8 mouse cellular contexts compared by ENCODE assay signal in genomic region chrX:87238191-87238590, GRCm38 (mm10).
DNase-seq lines count a peak whose midpoint lies in the region; ATAC-seq and TF ChIP-seq lines count a peak whose summit lies in the region.
"Not testable (repeated sequence)": the region's sequence is repeated elsewhere in the genome, so short reads cannot be mapped to it uniquely, and the experiment has no call there.

No protein-coding gene starts in this region.

- not testable (repeated sequence) for H3K36me3 ChIP-seq in embryonic facial prominence, embryonic 10.5 days (replicated peaks); heart, adult 2 months (ENCODE audit: control insufficient read depth, insufficient read depth, low read length); limb, embryonic 14.5 days (ENCODE audit: control insufficient read depth, insufficient read depth, low read length); splenic B cell, adult 2 months (ENCODE audit: control insufficient read depth, insufficient read depth, low read length, poor library complexity, severe bottlenecking)

- peak; percentile 77; the same call in 1 of the 2 replicates for ATAC-seq in limb, embryonic 14.5 days (ENCODE audit: low FRiP score, low read depth)

- not testable (repeated sequence) for H3K4me2 ChIP-seq in limb, embryonic 14.5 days (replicated peaks; ENCODE audit: low read depth, low read length, severe bottlenecking)

- not testable (repeated sequence) for TF ChIP-seq POLR2A in heart, adult 2 months (IDR thresholded peaks at IDR 0.05; ENCODE audit: insufficient read depth, low read depth, low read length); limb, embryonic 14.5 days (IDR thresholded peaks at IDR 0.05; ENCODE audit: borderline replicate concordance, extremely low read depth, insufficient read depth, insufficient read length)

- H3K27me3 ChIP-seq in embryonic facial prominence, embryonic 10.5 days (replicated peaks; ENCODE audit: low read depth, poor library complexity, severe bottlenecking); heart, adult 2 months (ENCODE audit: control insufficient read depth, insufficient read depth, low read length); limb, embryonic 14.5 days (ENCODE audit: control insufficient read depth, insufficient read depth, low read length); splenic B cell, adult 2 months (ENCODE audit: control insufficient read depth, insufficient read depth, low read length, poor library complexity, severe bottlenecking): not testable (repeated sequence)

- not testable (repeated sequence) for H3K9ac ChIP-seq in heart, adult 2 months (ENCODE audit: low read depth, low read length); limb, embryonic 14.5 days (ENCODE audit: low read depth, low read length, severe bottlenecking)

- not testable (repeated sequence) for H3K79me2 ChIP-seq in heart, adult 2 months (replicated peaks; ENCODE audit: control insufficient read depth, insufficient read depth, low read length)

- not testable (repeated sequence) for TF ChIP-seq CTCF in heart, adult 2 months (IDR thresholded peaks at IDR 0.05)

- not testable (repeated sequence) for H3K4me3 ChIP-seq in embryonic facial prominence, embryonic 10.5 days; heart, adult 2 months; limb, embryonic 14.5 days (replicated peaks; ENCODE audit: low read length)

- H3K27ac ChIP-seq in embryonic facial prominence, embryonic 10.5 days (replicated peaks); heart, adult 2 months; limb, embryonic 14.5 days (replicated peaks; ENCODE audit: low read depth, low read length): not testable (repeated sequence)

- 58% methylated on average over 11 of the region's 11 CpGs for WGBS in embryonic facial prominence, embryonic 10.5 days
- WGBS in heart, adult 2 months = 46% methylated on average over 11 of the region's 11 CpGs
- WGBS in limb, embryonic 14.5 days = 78% methylated on average over 11 of the region's 11 CpGs

- intact Hi-C loops in heart, adult 2 months (cut with DNase I) = not testable (repeated sequence)

- not testable (repeated sequence) for TF ChIP-seq EP300 in heart, adult 2 months (IDR thresholded peaks at IDR 0.05; ENCODE audit: insufficient read depth, low read depth, low read length)

- peak; percentile 84 for DNase-seq in CD4-positive helper T cell, adult 2 months (ENCODE audit: low read depth, low spot score)
- DNase-seq in adrenal gland, postnatal 4 days (ENCODE audit: low spot score in 2 of 2) = peak; percentile 84 to 98
- DNase-seq in embryonic facial prominence, embryonic 10.5 days (ENCODE audit: low spot score) = peak; percentile 100
- DNase-seq in heart, adult 2 months = peak; percentile 64 to 82
- peak; percentile 1 to 2 for DNase-seq in kidney, adult 8-10 months
- DNase-seq in limb, embryonic 14.5 days (ENCODE audit: low spot score) = peak; percentile 69
- DNase-seq in monocyte, adult 2 months (ENCODE audit: low read depth in 1 of 2, low spot score in 2 of 2) = peak; percentile 0 to 44
- peak; percentile 91 for DNase-seq in splenic B cell, adult 2 months (ENCODE audit: low read depth, low spot score)

- not testable (repeated sequence) for H3K9me3 ChIP-seq in embryonic facial prominence, embryonic 10.5 days; limb, embryonic 14.5 days (ENCODE audit: control insufficient read depth, low read length)

- H3K4me1 ChIP-seq in embryonic facial prominence, embryonic 10.5 days; heart, adult 2 months (ENCODE audit: control insufficient read depth, insufficient read depth, low read length); limb, embryonic 14.5 days (ENCODE audit: control insufficient read depth, insufficient read depth, low read length): not testable (repeated sequence)

Comparison
In these comparisons a context has a peak if more than half of its experiments do, and no peak if none do; other contexts are left out.
1. DNase-seq: peak in every context shown above with its lines; median percentile 100 in embryonic facial prominence, embryonic 10.5 days; 91 in adrenal gland, postnatal 4 days; 91 in splenic B cell, adult 2 months; 84 in CD4-positive helper T cell, adult 2 months; 73 in heart, adult 2 months; 69 in limb, embryonic 14.5 days; 22 in monocyte, adult 2 months; 2 in kidney, adult 8-10 months.